Mouse (Mus musculus): ENCODE measurements around the gene Ece1.

GRCm38 (mm10) chr4:137814140-137814539, 47.9 kb upstream of the Ece1 start:
- no peak for TF ChIP-seq GATA1 (IDR thresholded peaks at IDR 0.05; ENCODE audit: borderline replicate concordance, low read length)
- TF ChIP-seq TAL1 (conservative IDR thresholded peaks at IDR 0.05; ENCODE audit: low read depth, low read length): no peak
- no peak for TF ChIP-seq CTCF (IDR thresholded peaks at IDR 0.05; ENCODE audit: low read depth, low read length)

Measured in G1E (cell line).